Mouse (Mus musculus): ENCODE measurements around the gene Timm10.

Gene Timm10

GRCm38 (mm10) chr2:84819861-84820260 is 6.9 kb upstream of the Timm10 start:
- DNase-seq (ENCODE audit: low read depth), result no peak

GRCm38 (mm10) chr2:84822552-84822951 is 4.2 kb upstream of the Timm10 start, which contains the start of gene Smtnl1:
Gene Smtnl1, minus strand, starts transcription at chr2:84822652.
- DNase-seq (ENCODE audit: low read depth), result no peak

DNA sequence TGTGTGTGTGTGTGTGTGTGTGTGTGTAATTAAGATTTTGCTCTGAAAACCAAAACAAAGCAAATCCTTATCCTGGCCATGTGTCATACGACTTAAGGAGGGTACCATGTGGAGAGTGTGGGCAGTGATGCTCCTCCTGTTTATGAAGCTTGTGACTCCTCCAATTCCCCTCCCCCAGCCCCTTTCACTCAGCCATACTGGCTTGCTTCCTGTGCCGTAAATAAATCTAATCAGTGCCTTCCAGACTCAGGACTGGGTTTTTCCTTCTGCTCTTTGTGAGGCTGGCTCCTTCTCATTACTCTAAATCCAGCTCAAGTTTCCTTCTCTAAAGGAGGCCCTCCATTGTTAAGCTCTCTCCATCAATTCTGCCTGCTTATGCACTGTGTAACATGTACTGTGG is 3.6 kb upstream of the Timm10 start:
- DNase-seq (ENCODE audit: low read depth), result no peak

DNA sequence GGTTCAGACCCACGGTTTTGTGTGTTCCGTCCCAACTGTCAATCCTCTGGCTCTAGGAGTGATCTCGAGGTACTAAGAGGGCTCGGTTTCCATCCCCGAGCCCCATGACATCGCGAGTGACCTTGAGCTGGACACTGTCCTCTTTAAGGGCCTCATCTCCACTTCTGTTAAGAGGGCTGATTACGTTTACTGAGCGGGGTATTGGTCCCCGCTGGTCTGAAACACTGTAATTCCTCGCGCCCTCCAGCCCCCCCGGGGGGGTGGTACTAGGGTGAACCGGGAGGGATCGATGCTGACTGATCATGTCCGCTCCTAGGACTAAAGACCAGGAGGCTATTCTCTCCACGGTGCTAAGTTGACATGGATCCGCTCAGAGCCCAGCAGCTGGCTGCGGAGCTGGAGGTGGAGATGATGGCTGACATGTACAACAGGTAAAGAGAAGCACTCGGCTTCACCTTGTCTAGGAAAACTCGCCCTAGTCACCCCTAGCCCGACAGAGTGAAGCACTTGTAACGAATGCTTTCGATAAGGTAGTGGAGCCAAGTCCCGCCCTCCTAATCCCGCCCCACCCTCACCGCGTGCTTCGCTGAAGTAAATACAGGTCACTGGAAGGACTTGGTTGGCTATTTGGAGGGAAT is 605 bp downstream of the Timm10 start:
- DNase-seq (ENCODE audit: low read depth), result peak; percentile 53

- peak; percentile 89 for DNase-seq (ENCODE audit: low read depth)
Measured at GRCm38 (mm10) chr2:84831666-84832391, 5.0 kb downstream of the Timm10 start.

- peak; percentile 18 for DNase-seq (ENCODE audit: low read depth)
Measured at GRCm38 (mm10) chr2:84837107-84837506, 10.3 kb downstream of the Timm10 start.

- DNase-seq (ENCODE audit: low read depth), result peak; percentile 32
Measured at GRCm38 (mm10) chr2:84837817-84838592, 11.2 kb downstream of the Timm10 start.

GRCm38 (mm10) chr2:84838593-84838949 is 11.8 kb downstream of the Timm10 start, which contains the start of gene Slc43a1:
Gene Slc43a1, plus strand, starts transcription at chr2:84838850.
- peak; percentile 11 for DNase-seq (ENCODE audit: low read depth)

GRCm38 (mm10) chr2:84838993-84839980 is 12.5 kb downstream of the Timm10 start:
- peak; percentile 24 for DNase-seq (ENCODE audit: low read depth)

- peak; percentile 53 for DNase-seq (ENCODE audit: low read depth)
Measured at GRCm38 (mm10) chr2:84840016-84840747, 13.4 kb downstream of the Timm10 start.

GRCm38 (mm10) chr2:84840748-84841563 is 14.2 kb downstream of the Timm10 start:
- DNase-seq (ENCODE audit: low read depth), result peak; percentile 18

- DNase-seq (ENCODE audit: low read depth), result no peak
Measured at GRCm38 (mm10) chr2:84841905-84842304, 15.1 kb downstream of the Timm10 start.

DNA sequence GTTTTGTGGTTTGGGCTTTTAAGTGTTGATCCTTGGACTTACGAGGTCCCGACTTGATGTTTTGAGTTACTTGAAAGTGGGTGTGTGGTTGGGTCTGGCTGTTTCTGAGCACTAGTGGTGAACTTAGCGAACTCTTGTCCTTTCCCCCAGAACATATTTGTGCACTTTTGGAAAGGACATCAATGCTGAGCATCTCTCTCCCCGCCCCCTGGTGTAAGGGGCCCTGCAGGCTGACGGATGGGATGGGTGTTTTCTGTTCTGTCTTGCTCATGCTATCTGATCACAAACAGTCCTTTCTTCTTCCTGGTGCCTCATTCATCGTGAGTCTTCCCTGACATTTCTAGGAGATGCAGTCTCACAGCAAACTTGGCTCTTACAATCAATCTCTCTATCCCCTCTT is 16.9 kb downstream of the Timm10 start:
- no peak for DNase-seq (ENCODE audit: low read depth)

DNA sequence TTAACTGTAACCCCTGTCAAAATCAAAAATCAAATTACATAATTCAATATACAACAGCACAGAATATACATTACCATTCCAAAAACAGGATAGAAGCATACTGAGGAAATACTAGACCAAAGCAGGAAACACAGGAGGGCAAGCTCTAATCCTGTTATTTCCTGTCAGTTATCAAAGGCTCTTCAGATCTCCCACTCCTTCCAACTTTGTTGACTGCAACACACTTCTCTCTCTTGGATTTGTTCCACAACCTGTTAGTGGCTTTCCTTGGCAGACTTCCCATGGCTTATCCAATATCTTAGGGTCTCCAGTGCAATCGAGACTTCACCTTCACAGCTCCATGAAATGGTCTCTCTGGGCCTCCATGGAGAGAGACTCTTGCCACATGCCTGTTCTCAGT is 18.4 kb downstream of the Timm10 start:
- DNase-seq (ENCODE audit: low read depth), result no peak

GRCm38 (mm10) chr2:84850407-84851129 is 23.8 kb downstream of the Timm10 start:
- no peak for DNase-seq (ENCODE audit: low read depth)

DNA sequence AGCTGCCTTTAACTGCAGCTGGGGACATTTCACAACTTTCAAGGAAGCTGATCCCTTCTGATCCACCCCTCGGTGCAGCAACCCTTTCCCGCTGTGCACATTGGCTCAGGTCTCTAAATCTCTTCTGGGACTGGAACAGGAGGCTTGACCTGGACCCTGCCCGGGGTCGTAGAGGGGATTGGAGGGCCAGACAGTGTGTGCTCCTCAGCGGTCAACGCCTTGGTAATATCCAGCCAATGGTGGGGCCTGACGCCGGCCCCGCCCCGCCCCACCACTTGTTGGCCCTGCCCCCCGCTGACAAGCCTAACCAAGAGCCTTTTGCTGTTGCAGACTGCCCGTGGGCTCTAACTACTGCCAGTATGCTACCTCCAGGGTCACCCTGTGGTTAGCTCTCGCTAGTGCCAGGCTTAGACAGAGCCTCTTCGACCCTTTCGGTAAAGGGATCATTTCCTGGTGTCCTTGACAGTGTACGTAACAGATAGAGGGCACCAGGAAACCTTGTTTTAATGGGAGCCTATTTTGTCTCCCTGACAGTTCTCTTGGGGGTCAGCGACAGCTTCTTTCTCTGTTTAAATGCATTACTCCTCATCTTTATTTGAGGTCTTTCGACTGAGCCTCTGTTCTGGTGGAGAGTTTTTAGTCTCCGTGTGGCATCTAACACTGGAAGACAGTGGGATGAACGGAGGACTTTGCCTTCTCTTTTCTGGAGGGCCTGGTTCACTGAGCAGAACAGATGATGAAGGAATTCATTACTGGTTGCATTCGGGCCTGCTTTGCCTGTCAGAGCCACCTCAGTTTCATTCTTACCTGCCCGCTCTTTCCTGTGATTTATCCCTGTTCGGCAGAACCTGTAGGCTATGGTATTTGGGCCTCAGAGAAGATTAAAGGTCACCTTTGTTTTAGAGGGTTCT is 24.6 kb downstream of the Timm10 start:
- DNase-seq (ENCODE audit: low read depth), result no peak

- peak; percentile 52 for DNase-seq (ENCODE audit: low read depth)
Measured at GRCm38 (mm10) chr2:84855732-84856131, 28.9 kb downstream of the Timm10 start.

- DNase-seq (ENCODE audit: low read depth), result no peak
Measured at GRCm38 (mm10) chr2:84858551-84858950, 31.8 kb downstream of the Timm10 start.

All from induced T-regulatory cell, adult 2 months (primary cell).